Mouse (Mus musculus) CH12.LX (cell line): ENCODE measurements around the gene Lgr4. TPM values are rescaled to one million over a fixed set of nuclear protein-coding genes. Genes with fewer than 3 reads are reported as not detected.

Experiments
- DNase-seq: peaks from one replicate; pipeline ENCODE4 v3.0.0-alpha.2; 2013; ENCODE audit errors: extremely low read depth
- H3K27ac ChIP-seq: 2 replicates; pipeline ENCODE4 v1.5.1; 2012; ENCODE audit warnings: low read depth, mild to moderate bottlenecking, control low read depth, moderate library complexity; ENCODE audit not compliant: insufficient read depth
- H3K27me3 ChIP-seq: replicated peaks from 2 replicates; pipeline ENCODE3; 2012; ENCODE audit warnings: inconsistent platforms
- H3K36me3 ChIP-seq, 2 experiments: replicated peaks in 1 of 2; 2 replicates each; pipeline versions ENCODE3 to v1.6.1; 2012; ENCODE audit warnings: inconsistent platforms in 1 of 2, low read length in 1 of 2, mild to moderate bottlenecking in 1 of 2, mixed read lengths in 1 of 2, moderate library complexity in 1 of 2; ENCODE audit not compliant: control insufficient read depth in 1 of 2, insufficient read depth in 1 of 2
- H3K4me1 ChIP-seq, 2 experiments: 2 replicates each; pipeline ENCODE4 v1.6.1; 2012; ENCODE audit warnings: inconsistent platforms in 1 of 2, moderate library complexity in 1 of 2; ENCODE audit not compliant: insufficient read depth in 2 of 2, control insufficient read depth in 1 of 2
- H3K4me2 ChIP-seq: 2 replicates; pipeline ENCODE4 v1.6.1; 2012; ENCODE audit warnings: low read depth, mild to moderate bottlenecking, control low read depth; ENCODE audit not compliant: poor library complexity, insufficient read depth, severe bottlenecking
- H3K4me3 ChIP-seq, 3 experiments: fragments of 150-350 bp in 1 of 3; sonication (generic) in 1 of 3; replicated peaks in 1 of 3; 2 replicates each; pipeline versions ENCODE3 to v1.5.1; 2011 to 2012; ENCODE audit warnings: low read depth in 2 of 3, low read length in 2 of 3, mild to moderate bottlenecking in 2 of 3, moderate library complexity in 2 of 3, control low read depth in 1 of 3, improper control_type of control experiment in 1 of 3, inconsistent platforms in 1 of 3, mixed read lengths in 1 of 3; ENCODE audit not compliant: poor library complexity in 1 of 3
- H3K79me2 ChIP-seq: replicated peaks from 2 replicates; pipeline ENCODE4 v1.6.1; 2012; ENCODE audit warnings: mild to moderate bottlenecking, moderate library complexity; ENCODE audit not compliant: control insufficient read depth, poor library complexity, insufficient read depth, severe bottlenecking; ENCODE audit errors: extremely low read depth
- H3K9ac ChIP-seq: 2 replicates; pipeline ENCODE4 v1.6.1; 2012; ENCODE audit warnings: low read depth, mild to moderate bottlenecking, control low read depth, moderate library complexity; ENCODE audit not compliant: insufficient read depth
- H3K9me3 ChIP-seq: replicated peaks from 2 replicates; pipeline ENCODE3; 2012; ENCODE audit warnings: low read length, inconsistent platforms, mixed read lengths
- CHD1 ChIP-seq: IDR thresholded peaks from 2 replicates; pipeline ENCODE4 v1.6.1; 2012; ENCODE audit warnings: low read depth, low read length, improper control_type of control experiment, inconsistent platforms
- ELF1 ChIP-seq: IDR thresholded peaks from 2 replicates; pipeline ENCODE4 v1.6.1; 2014; ENCODE audit warnings: low read depth, mild to moderate bottlenecking, inconsistent platforms, low read length, improper control_type of control experiment
- ETS1 ChIP-seq: conservative IDR thresholded peaks from 2 replicates; pipeline ENCODE4 v1.6.1; 2012; ENCODE audit warnings: low read depth, mild to moderate bottlenecking, inconsistent platforms, low read length, improper control_type of control experiment, moderate library complexity
- IRF4 ChIP-seq: IDR thresholded peaks from 2 replicates; pipeline ENCODE4 v1.6.1; 2014; ENCODE audit warnings: low read depth, mild to moderate bottlenecking, inconsistent platforms, low read length, improper control_type of control experiment
- JUN ChIP-seq: IDR thresholded peaks from 2 replicates; pipeline ENCODE4 v1.6.1; 2011; ENCODE audit warnings: low read depth, mild to moderate bottlenecking, low read length, improper control_type of control experiment, moderate library complexity; ENCODE audit not compliant: insufficient read depth
- MEF2A ChIP-seq: IDR thresholded peaks from 2 replicates; pipeline ENCODE4 v1.6.1; 2014; ENCODE audit warnings: low read depth, mild to moderate bottlenecking, inconsistent platforms, low read length, improper control_type of control experiment, borderline replicate concordance
- MXI1 ChIP-seq: IDR thresholded peaks from 2 replicates; pipeline ENCODE4 v1.6.1; 2011; ENCODE audit warnings: mild to moderate bottlenecking, low read depth, low read length, improper control_type of control experiment
- PAX5 ChIP-seq: IDR thresholded peaks from 2 replicates; pipeline ENCODE4 v1.6.1; 2012; ENCODE audit warnings: low read length, inconsistent platforms, mixed read lengths
- RCOR1 ChIP-seq: conservative IDR thresholded peaks from 2 replicates; pipeline ENCODE4 v1.6.1; 2012; ENCODE audit warnings: low read depth, mild to moderate bottlenecking, inconsistent platforms, low read length, improper control_type of control experiment
- SIN3A ChIP-seq: IDR thresholded peaks from 2 replicates; pipeline ENCODE4 v1.6.1; 2012; ENCODE audit warnings: low read length, improper control_type of control experiment, inconsistent platforms
- TCF12 ChIP-seq: IDR thresholded peaks from 2 replicates; pipeline ENCODE4 v1.6.1; 2014; ENCODE audit warnings: low read depth, mild to moderate bottlenecking, inconsistent platforms, low read length, improper control_type of control experiment
- UBTF ChIP-seq: IDR thresholded peaks from 2 replicates; pipeline ENCODE4 v1.6.1; 2012; ENCODE audit warnings: low read depth, mild to moderate bottlenecking, inconsistent platforms, low read length, improper control_type of control experiment, moderate library complexity
- USF1 ChIP-seq: IDR thresholded peaks from 2 replicates; pipeline ENCODE4 v1.6.1; 2014; ENCODE audit warnings: low read depth, mild to moderate bottlenecking, inconsistent platforms, low read length, improper control_type of control experiment
- USF2 ChIP-seq: conservative IDR thresholded peaks from 2 replicates; pipeline ENCODE4 v1.6.1; 2011; ENCODE audit warnings: low read depth, low read length, improper control_type of control experiment
- ZC3H11A ChIP-seq: IDR thresholded peaks from 2 replicates; pipeline ENCODE4 v1.6.1; 2012; ENCODE audit warnings: low read depth, mild to moderate bottlenecking, inconsistent platforms, low read length, improper control_type of control experiment
- ZKSCAN1 ChIP-seq: IDR thresholded peaks from 2 replicates; pipeline ENCODE4 v1.6.1; 2012; ENCODE audit warnings: low read depth, inconsistent platforms, low read length, improper control_type of control experiment, borderline replicate concordance
- ZNF384 ChIP-seq: IDR thresholded peaks from 2 replicates; pipeline ENCODE4 v1.6.1; 2012; ENCODE audit warnings: low read depth, low read length, improper control_type of control experiment, inconsistent platforms
- dilution Hi-C: fragments of 300-500 bp; cut with MboI; formaldehyde crosslinking; loops from 2 replicates; pipeline ENCODE4 v1.14.3; 2020; ENCODE audit warnings: low sequenced_read_pairs; ENCODE audit not compliant: extremely low pct_unique_long_range_greater_than_20kb, extremely low pct_ligation_motif_present
- in situ Hi-C: fragments of 300-500 bp; cut with MboI; formaldehyde crosslinking; loops from 3 replicates; pipeline ENCODE4 v1.14.3; 2019; ENCODE audit warnings: low sequenced_read_pairs, low pct_ligation_motif_present, low pct_unique_long_range_greater_than_20kb, mixed read lengths
- polyA plus RNA-seq: library from polyadenylated mRNA; unstranded; fragments of >175 nt; gene quantifications from 2 replicates; pipeline ENCODE4 v1.2.1, GENCODE M21; 2012; ENCODE audit warnings: low read depth; ENCODE audit not compliant: insufficient read length
- total RNA-seq, 2 experiments: library from RNA; depleted of rRNA; stranded (reverse); fragments of 300-350 nt in 1 of 2; fragments of >200 nt in 1 of 2; gene quantifications; 2 replicates each; pipeline ENCODE4 v1.2.3; 2012 to 2014

Gene Lgr4
- total and polyA plus RNA-seq, 3 experiments = 6.1 to 11.4 (median 6.9) TPM

DNA sequence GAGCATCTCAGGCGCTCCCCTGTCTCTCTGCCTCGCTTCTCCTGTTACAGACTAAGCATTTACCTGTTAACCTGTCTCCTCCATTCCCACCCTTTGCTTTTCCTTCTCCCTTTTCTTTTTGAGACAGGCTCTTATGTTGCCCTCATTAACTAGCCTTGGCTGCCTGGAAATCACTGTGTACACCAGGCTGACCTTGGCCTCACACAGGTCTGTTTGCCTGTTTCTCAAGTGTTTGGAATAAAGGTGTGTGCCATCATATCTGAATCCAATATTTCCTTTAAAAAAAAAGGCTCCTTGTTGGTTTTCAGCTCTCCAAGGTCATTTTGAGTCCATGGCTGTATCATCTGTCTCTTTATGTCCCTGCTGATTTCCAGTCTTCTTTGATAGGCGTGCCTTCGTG lies 9.5 kb downstream of the Lgr4 start:
- no peak for DNase-seq
- no peak overlapping the region for H3K4me3 ChIP-seq
- no peaks in the 10 kb centered on the region for H3K9me3 ChIP-seq
- no peaks in the 10 kb centered on the region for H3K27me3 ChIP-seq
- H3K9ac ChIP-seq = no peak overlapping the region
- H3K4me2 ChIP-seq = no peak overlapping the region
- no peaks in the 10 kb centered on the region for H3K79me2 ChIP-seq
- H3K36me3 ChIP-seq = peaks cover 0 to 22% of the 10 kb centered on the region in 2 experiments
- dilution Hi-C loops (no loop called here), in situ Hi-C loops (no loop called here)
- TF ChIP-seq JUN (no peak), TCF12 (no peak), UBTF (no peak), IRF4 (no peak), CHD1 (no peak), ETS1 (no peak), RCOR1 (no peak), USF2 (no peak), ZNF384 (no peak), SIN3A (no peak), MEF2A (no peak), USF1 (no peak), ZKSCAN1 (no peak), ELF1 (no peak), MXI1 (no peak)
- TF ChIP-seq, all 38 proteins: peak for 0
- Histone ChIP-seq H3K4me1 (no peaks in the 10 kb centered on the region), H3K27ac (no peak overlapping the region)

DNA sequence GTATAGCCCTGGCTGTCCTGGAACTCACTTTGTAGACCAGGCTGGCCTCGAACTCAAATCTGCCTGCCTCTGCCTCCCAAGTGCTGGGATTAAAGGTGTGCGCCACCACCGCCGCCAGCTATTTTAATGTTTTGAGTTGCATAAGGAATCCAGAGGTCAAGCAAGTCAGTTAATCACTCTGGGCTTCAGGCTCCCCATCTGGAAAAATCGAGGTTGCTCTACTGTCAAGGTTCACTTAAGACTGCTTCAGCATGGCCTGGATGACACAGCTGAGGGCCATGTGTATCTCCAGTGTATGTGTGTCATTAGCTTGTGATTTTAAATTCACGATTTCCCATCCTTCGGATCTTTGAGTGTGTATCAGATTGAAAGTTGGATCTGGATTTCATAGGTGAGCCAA lies 10.0 kb downstream of the Lgr4 start:
- H3K9me3 ChIP-seq = no peaks in the 10 kb centered on the region
- no peak overlapping the region for H3K9ac ChIP-seq
- peaks cover 0 to 22% of the 10 kb centered on the region in 2 experiments for H3K36me3 ChIP-seq
- no peaks in the 10 kb centered on the region for H3K4me1 ChIP-seq
- H3K27ac ChIP-seq = no peak overlapping the region
- dilution Hi-C loops = no loop called here
- in situ Hi-C loops = no loop called here
- H3K27me3 ChIP-seq = no peaks in the 10 kb centered on the region
- DNase-seq = no peak
- no peak overlapping the region for H3K4me3 ChIP-seq
- TF ChIP-seq TCF12 (no peak), PAX5 (no peak), ZC3H11A (no peak), MEF2A (no peak), MXI1 (no peak), ZKSCAN1 (no peak), ETS1 (no peak)
- H3K4me2 ChIP-seq = no peak overlapping the region
- no peaks in the 10 kb centered on the region for H3K79me2 ChIP-seq
